ENCODE assay signal across 8 mouse cellular contexts in the genomic region with DNA sequence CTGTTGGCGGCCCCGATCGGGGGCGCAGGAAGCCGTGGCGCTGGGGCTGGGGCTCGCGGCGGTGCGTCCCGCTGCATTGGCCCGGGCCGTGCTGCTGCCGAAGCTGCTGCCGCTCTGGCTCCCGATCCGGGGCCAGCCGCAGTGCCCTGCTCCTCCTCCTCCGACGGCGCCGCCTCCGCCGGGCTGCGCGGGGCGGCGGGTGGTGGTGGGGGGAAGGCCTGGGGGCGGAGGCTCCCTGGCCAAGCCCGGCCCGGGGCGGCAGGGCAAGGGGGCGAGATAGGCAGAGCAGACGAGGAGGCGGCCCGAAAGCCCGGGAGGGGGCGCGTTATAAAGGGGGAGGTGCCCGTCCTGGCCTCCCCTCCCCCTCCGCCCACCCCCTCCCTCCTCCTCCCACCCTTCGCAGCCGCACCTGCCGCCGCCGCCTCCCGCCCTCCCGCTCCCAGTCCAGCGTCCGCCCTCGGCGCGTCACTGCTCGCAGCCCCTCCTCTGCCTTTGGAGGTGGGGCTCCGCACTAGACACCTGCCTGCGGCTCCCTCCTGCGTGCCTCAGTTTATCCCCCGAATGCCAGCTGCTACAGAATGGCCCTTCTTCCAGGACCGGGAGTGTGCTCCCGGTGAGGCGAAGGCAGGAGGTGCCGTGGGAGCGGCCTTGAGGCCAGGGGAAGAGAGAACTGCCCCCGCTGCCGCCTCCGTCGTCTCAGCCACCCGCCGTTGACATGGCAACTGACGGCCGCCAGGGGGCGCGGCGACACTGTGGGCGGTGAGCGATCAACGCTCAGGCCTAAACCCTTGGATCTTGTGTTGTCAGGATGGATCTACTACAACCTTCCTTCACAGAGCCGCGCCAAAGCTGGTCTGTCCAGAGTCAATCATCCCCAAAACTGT. TPM values are rescaled to one million over a fixed set of nuclear protein-coding genes. Genes with fewer than 3 reads are reported as not detected.
DNase-seq lines count a peak whose midpoint lies in the region; ATAC-seq and TF ChIP-seq lines count a peak whose summit lies in the region.

A gene (minus strand): TSS at position 143 of the 884 bp plus-strand sequence.

- TF ChIP-seq POLR2A in lung, adult 2 months (IDR thresholded peaks at IDR 0.05; ENCODE audit: borderline replicate concordance, extremely low read depth, low read depth, low read length), result 0 out of 2 replicates have a peak, but pooled peaks have one; percentile 5

- TF ChIP-seq CTCF in lung, adult 2 months (IDR thresholded peaks at IDR 0.05; ENCODE audit: insufficient read depth, low read length), result peak; percentile 79

- intact Hi-C loops in heart, postnatal 25 days (cut with DNase I), result loop anchor here (2.0 kb wide), 1 partner anchor 134 kb away; a partner anchor contains a TSS

- peak within 1 kb of the TSS; percentile 99 for H3K4me3 ChIP-seq in forebrain, embryonic 15.5 days
- H3K4me3 ChIP-seq in lung, adult 2 months (replicated peaks; ENCODE audit: extremely low read depth, low read depth, low read length), result peak within 1 kb of the TSS; percentile 90

- peak within 1 kb of the TSS; percentile 92 for H3K9ac ChIP-seq in forebrain, embryonic 15.5 days (replicated peaks)

- ATAC-seq in forebrain, embryonic 15.5 days (replicated peaks), result peak; percentile 87
- ATAC-seq in neutrophil, adult 5-6 weeks (ENCODE audit: extremely low read depth, insufficient number of reproducible peaks, low FRiP score, poor library complexity, severe bottlenecking), result peak; percentile 36

- H3K4me1 ChIP-seq in forebrain, embryonic 15.5 days, result peaks cover 21% of the 10 kb centered on the region
- H3K4me1 ChIP-seq in lung, adult 2 months (ENCODE audit: control insufficient read depth, insufficient read depth, low read length), result peaks cover 27% of the 10 kb centered on the region

- peaks cover 24% of the 10 kb centered on the region for H3K36me3 ChIP-seq in forebrain, embryonic 15.5 days

- peak within 1 kb of the TSS; percentile 96 for H3K4me2 ChIP-seq in forebrain, embryonic 15.5 days (replicated peaks)

- no peaks in the 10 kb centered on the region for H3K27me3 ChIP-seq in forebrain, embryonic 15.5 days

- peak; percentile 84 for DNase-seq in ES-CJ7 (ENCODE audit: low read depth, low spot score)
- DNase-seq in cerebellum, adult 11 months, result peak; percentile 93
- peak; percentile 86 for DNase-seq in heart, postnatal 25 days (ENCODE audit: low spot score)
- DNase-seq in layer of hippocampus, adult 18-20 months (ENCODE audit: low spot score in 2 of 2), result peak; percentile 91 to 96
- DNase-seq in lung, adult 2 months, result peak; percentile 95
- DNase-seq in thymus, adult 18-20 months, result peak; percentile 88 to 89

- H3K27ac ChIP-seq in forebrain, embryonic 15.5 days (replicated peaks), result peak within 1 kb of the TSS; percentile 100

- under 1% methylated on average over 60 of the region's 79 CpGs for WGBS in forebrain, embryonic 15.5 days
- 1% methylated on average over 54 of the region's 79 CpGs for WGBS in lung, adult 2 months

- H3K9me3 ChIP-seq in forebrain, embryonic 15.5 days, result no peaks in the 10 kb centered on the region

RNA-seq across cellular contexts. Expression of the gene that starts here (rescaled TPM):
- polyA plus RNA-seq in forebrain, embryonic 15.5 days (2015; fragmentation: Nextera tagmentation; extraction: Ambion mirVana), result 88.0 and 98.2 TPM in 2 replicates
- 10 to 100 TPM; 23.4 to 26.4 TPM for total RNA-seq in heart, postnatal 25 days (2021)
- total RNA-seq in layer of hippocampus, adult 18-20 months (2021), result 100 to 1,000 TPM; 119 to 123 TPM
- polyA plus RNA-seq in lung, adult 2 months (2012; rRNA removed), result 103 and 137 TPM in 2 replicates
- 97.2 and 121 TPM in 2 replicates for total RNA-seq in neutrophil, adult 5-6 weeks (2017)

Comparison
In these comparisons a context has a peak if more than half of its experiments do, and no peak if none do; other contexts are left out.
1. Peak in every context shown above with its lines: DNase-seq, ATAC-seq, H3K4me3 ChIP-seq and H3K27ac ChIP-seq.